Mouse (Mus musculus): Measurements from ENCODE around the gene Ifitm10. TPM values are rescaled to one million over a fixed set of nuclear protein-coding genes. Genes with fewer than 3 reads are reported as not detected.
"Not testable (repeated sequence)": the region's sequence is repeated elsewhere in the genome, so short reads cannot be mapped to it uniquely, and the experiment has no call there.

The Ifitm10 gene
- polyA plus RNA-seq, 1 experiment from 2014 or later = 14.1 TPM

- H3K36me3 ChIP-seq (ENCODE audit: control insufficient read depth, insufficient read depth, low read length) = no peaks in the 10 kb centered on the region
- 97% methylated on average over 8 of the region's 8 CpGs for WGBS
- H3K4me3 ChIP-seq (ENCODE audit: low read depth, low read length) = no peak overlapping the region
- no peak overlapping the region for H3K4me2 ChIP-seq (ENCODE audit: low read length)
- H3K9me3 ChIP-seq (replicated peaks; ENCODE audit: control insufficient read depth, low read length, poor library complexity, severe bottlenecking) = no peaks in the 10 kb centered on the region
- ATAC-seq = no peak
- H3K9ac ChIP-seq (ENCODE audit: low read depth, low read length) = no peak overlapping the region
- no peak overlapping the region for H3K27ac ChIP-seq (ENCODE audit: low read length)
- no peaks in the 10 kb centered on the region for H3K27me3 ChIP-seq (ENCODE audit: control insufficient read depth, insufficient read depth, low read depth, low read length)
- H3K4me1 ChIP-seq (ENCODE audit: control insufficient read depth, insufficient read depth, low read length) = no peaks in the 10 kb centered on the region
Measured at GRCm38 (mm10) chr7:142408686-142409085, 35.1 kb upstream of the Ifitm10 start.

- H3K9me3 ChIP-seq (replicated peaks; ENCODE audit: control insufficient read depth, low read length, poor library complexity, severe bottlenecking) = no peaks in the 10 kb centered on the region
Measured at GRCm38 (mm10) chr7:142407935-142408334, 34.4 kb upstream of the Ifitm10 start.

GRCm38 (mm10) chr7:142405134-142405533 lies 31.6 kb upstream of the Ifitm10 start:
- H3K9ac ChIP-seq (ENCODE audit: low read depth, low read length); H3K4me3 ChIP-seq (ENCODE audit: low read depth, low read length); H3K4me1 ChIP-seq (ENCODE audit: control insufficient read depth, insufficient read depth, low read length); H3K9me3 ChIP-seq (replicated peaks; ENCODE audit: control insufficient read depth, low read length, poor library complexity, severe bottlenecking); H3K36me3 ChIP-seq (ENCODE audit: control insufficient read depth, insufficient read depth, low read length); ATAC-seq; H3K27me3 ChIP-seq (ENCODE audit: control insufficient read depth, insufficient read depth, low read depth, low read length); H3K4me2 ChIP-seq (ENCODE audit: low read length); H3K27ac ChIP-seq (ENCODE audit: low read length): not testable (repeated sequence)
- 88% methylated on average over 5 of the region's 5 CpGs for WGBS

More at GRCm38 (mm10) chr7:142407935-142408334, 34.4 kb upstream of the Ifitm10 start:
- no peaks in the 10 kb centered on the region for H3K27me3 ChIP-seq (ENCODE audit: control insufficient read depth, insufficient read depth, low read depth, low read length)
- H3K36me3 ChIP-seq (ENCODE audit: control insufficient read depth, insufficient read depth, low read length) = no peaks in the 10 kb centered on the region
- H3K27ac ChIP-seq (ENCODE audit: low read length) = no peak overlapping the region
- ATAC-seq = no peak
- H3K4me3 ChIP-seq (ENCODE audit: low read depth, low read length) = no peak overlapping the region
- WGBS = 76% methylated on average over 4 of the region's 4 CpGs
- H3K4me1 ChIP-seq (ENCODE audit: control insufficient read depth, insufficient read depth, low read length) = no peaks in the 10 kb centered on the region
- H3K9ac ChIP-seq (ENCODE audit: low read depth, low read length) = no peak overlapping the region
- no peak overlapping the region for H3K4me2 ChIP-seq (ENCODE audit: low read length)

GRCm38 (mm10) chr7:142403591-142403990 lies 30.0 kb upstream of the Ifitm10 start:
- Histone ChIP-seq H3K9me3 (replicated peaks; ENCODE audit: control insufficient read depth, low read length, poor library complexity, severe bottlenecking) (no peaks in the 10 kb centered on the region), H3K9ac (ENCODE audit: low read depth, low read length) (no peak overlapping the region), H3K4me1 (ENCODE audit: control insufficient read depth, insufficient read depth, low read length) (no peaks in the 10 kb centered on the region), H3K27me3 (ENCODE audit: control insufficient read depth, insufficient read depth, low read depth, low read length) (no peaks in the 10 kb centered on the region), H3K36me3 (ENCODE audit: control insufficient read depth, insufficient read depth, low read length) (no peaks in the 10 kb centered on the region), H3K4me2 (ENCODE audit: low read length) (no peak overlapping the region), H3K27ac (ENCODE audit: low read length) (no peak overlapping the region), H3K4me3 (ENCODE audit: low read depth, low read length) (no peak overlapping the region)
- no peak for ATAC-seq
- 81% methylated on average over 4 of the region's 4 CpGs for WGBS

DNA sequence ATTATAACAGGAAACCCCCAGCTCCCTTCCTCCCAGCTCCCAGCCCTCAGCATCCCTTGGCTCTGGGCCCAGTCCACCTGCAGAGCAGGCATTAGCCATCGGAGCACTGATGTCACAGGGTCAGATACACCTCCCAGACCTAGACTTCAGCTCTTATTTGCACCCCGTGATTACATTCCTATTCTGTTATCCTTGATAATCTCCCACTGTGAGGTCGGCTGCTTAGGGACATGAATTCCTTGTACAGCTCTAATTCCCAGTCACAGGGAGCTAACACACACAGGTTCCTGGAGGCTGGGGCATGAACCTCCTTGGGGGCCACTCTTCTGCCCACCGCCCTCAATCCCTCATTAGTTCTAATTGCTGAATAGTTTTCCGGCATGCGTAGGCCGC lies 27.2 kb upstream of the Ifitm10 start:
- no peaks in the 10 kb centered on the region for H3K9me3 ChIP-seq (replicated peaks; ENCODE audit: control insufficient read depth, low read length, poor library complexity, severe bottlenecking)
- H3K9ac ChIP-seq (ENCODE audit: low read depth, low read length) = no peak overlapping the region
- no peak for ATAC-seq
- 24% methylated on average over 7 of the region's 7 CpGs for WGBS
- no peaks in the 10 kb centered on the region for H3K27me3 ChIP-seq (ENCODE audit: control insufficient read depth, insufficient read depth, low read depth, low read length)
- no peaks in the 10 kb centered on the region for H3K4me1 ChIP-seq (ENCODE audit: control insufficient read depth, insufficient read depth, low read length)
- no peak overlapping the region for H3K4me3 ChIP-seq (ENCODE audit: low read depth, low read length)
- no peak overlapping the region for H3K27ac ChIP-seq (ENCODE audit: low read length)
- no peak overlapping the region for H3K4me2 ChIP-seq (ENCODE audit: low read length)
- no peaks in the 10 kb centered on the region for H3K36me3 ChIP-seq (ENCODE audit: control insufficient read depth, insufficient read depth, low read length)

DNA sequence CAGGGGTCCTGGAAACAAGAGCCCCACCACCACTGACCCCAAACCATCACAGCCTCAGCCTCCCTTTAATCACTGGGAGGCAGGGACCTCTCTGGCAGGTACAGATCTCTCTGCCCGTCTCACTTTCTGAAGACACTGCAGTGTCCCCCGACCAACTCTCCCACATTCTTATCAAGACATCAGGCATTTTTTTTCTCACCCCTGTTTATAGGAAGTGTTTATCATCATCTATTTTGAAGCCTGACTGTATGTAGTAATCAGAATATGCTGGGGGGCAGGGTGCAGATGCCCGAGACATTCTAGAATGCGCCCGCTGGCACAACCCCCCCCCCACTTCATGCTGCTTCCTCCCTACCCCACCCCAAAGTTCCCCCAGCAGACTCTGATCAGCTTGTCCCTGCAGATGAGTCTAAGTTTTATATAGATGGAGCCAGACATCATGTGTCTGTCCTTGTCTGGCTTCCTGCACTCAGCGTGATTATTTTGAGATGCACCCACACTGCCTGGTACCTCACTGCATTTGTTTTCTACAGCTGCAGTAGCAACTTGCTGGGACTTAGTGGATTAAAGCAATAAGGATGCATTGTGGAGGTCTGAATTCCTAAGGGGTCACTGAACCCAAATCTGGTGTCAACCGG lies 26.7 kb upstream of the Ifitm10 start:
- Histone ChIP-seq H3K4me2 (ENCODE audit: low read length) (no peak overlapping the region), H3K4me1 (ENCODE audit: control insufficient read depth, insufficient read depth, low read length) (no peaks in the 10 kb centered on the region), H3K27me3 (ENCODE audit: control insufficient read depth, insufficient read depth, low read depth, low read length) (no peaks in the 10 kb centered on the region), H3K4me3 (ENCODE audit: low read depth, low read length) (no peak overlapping the region), H3K9me3 (replicated peaks; ENCODE audit: control insufficient read depth, low read length, poor library complexity, severe bottlenecking) (no peaks in the 10 kb centered on the region), H3K36me3 (ENCODE audit: control insufficient read depth, insufficient read depth, low read length) (no peaks in the 10 kb centered on the region), H3K27ac (ENCODE audit: low read length) (no peak overlapping the region), H3K9ac (ENCODE audit: low read depth, low read length) (no peak overlapping the region)
- ATAC-seq = no peak
- 55% methylated on average over 7 of the region's 7 CpGs for WGBS

DNA sequence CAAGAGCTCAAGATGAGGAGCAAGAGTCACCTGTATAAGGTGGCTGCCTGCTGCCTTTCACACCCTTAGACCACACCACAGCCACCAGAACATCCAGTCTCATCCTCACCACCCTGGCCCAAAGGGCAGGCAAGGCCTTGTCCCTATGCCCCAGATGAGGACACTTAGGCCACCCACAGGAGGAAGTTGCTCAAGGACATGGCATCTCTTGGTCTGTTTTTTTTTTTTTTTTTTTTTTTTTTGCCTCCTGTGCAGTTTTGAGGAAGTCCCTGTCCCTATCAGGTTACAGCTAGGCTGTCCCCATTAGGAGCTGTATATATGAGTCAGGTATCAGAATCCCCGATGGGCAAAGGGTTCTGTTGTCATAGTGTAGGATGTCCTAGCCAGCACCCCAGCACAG lies 25.7 kb upstream of the Ifitm10 start:
- no peak overlapping the region for H3K27ac ChIP-seq (ENCODE audit: low read length)
- no peak for ATAC-seq
- H3K4me2 ChIP-seq (ENCODE audit: low read length) = no peak overlapping the region
- H3K4me1 ChIP-seq (ENCODE audit: control insufficient read depth, insufficient read depth, low read length) = no peaks in the 10 kb centered on the region
- no peaks in the 10 kb centered on the region for H3K27me3 ChIP-seq (ENCODE audit: control insufficient read depth, insufficient read depth, low read depth, low read length)
- H3K9me3 ChIP-seq (replicated peaks; ENCODE audit: control insufficient read depth, low read length, poor library complexity, severe bottlenecking) = no peaks in the 10 kb centered on the region
- 91% methylated on average over 1 of the region's 1 CpGs for WGBS
- no peaks in the 10 kb centered on the region for H3K36me3 ChIP-seq (ENCODE audit: control insufficient read depth, insufficient read depth, low read length)
- no peak overlapping the region for H3K4me3 ChIP-seq (ENCODE audit: low read depth, low read length)
- H3K9ac ChIP-seq (ENCODE audit: low read depth, low read length) = no peak overlapping the region

DNA sequence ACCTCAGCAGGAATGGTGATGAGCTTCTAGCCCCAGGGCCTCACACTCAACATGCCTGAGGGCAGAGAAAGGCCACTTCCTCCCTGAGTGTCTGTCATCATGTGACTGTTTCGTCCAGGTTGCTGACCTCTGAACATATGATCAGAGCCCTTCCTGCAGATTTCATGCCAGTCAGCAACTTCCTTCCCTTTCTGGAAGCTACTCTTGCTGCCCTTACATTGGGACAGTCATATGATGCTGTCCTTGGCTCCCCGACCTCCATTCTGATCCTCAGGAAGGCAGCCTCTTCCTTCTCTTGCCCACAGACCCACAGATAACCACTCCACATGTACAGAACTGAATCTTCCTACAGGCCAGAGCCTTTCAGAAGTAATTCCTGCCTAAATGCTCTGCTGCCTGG lies 24.5 kb upstream of the Ifitm10 start:
- no peaks in the 10 kb centered on the region for H3K9me3 ChIP-seq (replicated peaks; ENCODE audit: control insufficient read depth, low read length, poor library complexity, severe bottlenecking)
- no peaks in the 10 kb centered on the region for H3K4me1 ChIP-seq (ENCODE audit: control insufficient read depth, insufficient read depth, low read length)
- H3K4me2 ChIP-seq (ENCODE audit: low read length) = no peak overlapping the region
- 68% methylated on average over 2 of the region's 2 CpGs for WGBS
- no peak for ATAC-seq
- no peaks in the 10 kb centered on the region for H3K36me3 ChIP-seq (ENCODE audit: control insufficient read depth, insufficient read depth, low read length)
- H3K9ac ChIP-seq (ENCODE audit: low read depth, low read length) = no peak overlapping the region
- H3K27ac ChIP-seq (ENCODE audit: low read length) = no peak overlapping the region
- no peaks in the 10 kb centered on the region for H3K27me3 ChIP-seq (ENCODE audit: control insufficient read depth, insufficient read depth, low read depth, low read length)
- H3K4me3 ChIP-seq (ENCODE audit: low read depth, low read length) = no peak overlapping the region

DNA sequence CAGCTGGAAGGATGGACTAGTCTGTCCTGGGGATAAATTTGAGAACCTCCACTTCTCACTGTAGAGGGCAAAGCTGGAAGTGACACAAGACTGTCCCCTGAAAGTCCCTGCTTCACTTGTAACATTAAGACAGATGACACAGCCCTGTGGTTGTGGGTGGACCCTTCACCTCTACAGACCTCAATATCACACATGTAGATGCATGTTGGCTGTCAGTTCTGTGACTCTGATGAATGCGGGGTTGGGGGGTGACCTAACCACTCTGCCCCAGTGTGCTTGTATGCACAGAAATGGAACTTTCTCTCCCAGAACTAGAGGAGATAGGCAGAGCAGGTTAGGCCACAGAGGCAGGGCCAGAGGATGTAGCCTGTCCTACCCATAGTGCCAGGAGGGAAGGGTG lies 23.1 kb upstream of the Ifitm10 start:
- 100% methylated on average over 1 of the region's 1 CpGs for WGBS
- no peak for ATAC-seq

More for the DNA sequence above, 23.1 kb upstream of the Ifitm10 start:
- no peak overlapping the region for H3K4me3 ChIP-seq (ENCODE audit: low read depth, low read length)
- no peaks in the 10 kb centered on the region for H3K9me3 ChIP-seq (replicated peaks; ENCODE audit: control insufficient read depth, low read length, poor library complexity, severe bottlenecking)
- no peaks in the 10 kb centered on the region for H3K4me1 ChIP-seq (ENCODE audit: control insufficient read depth, insufficient read depth, low read length)
- no peak overlapping the region for H3K4me2 ChIP-seq (ENCODE audit: low read length)
- no peak overlapping the region for H3K9ac ChIP-seq (ENCODE audit: low read depth, low read length)
- no peaks in the 10 kb centered on the region for H3K27me3 ChIP-seq (ENCODE audit: control insufficient read depth, insufficient read depth, low read depth, low read length)
- no peak overlapping the region for H3K27ac ChIP-seq (ENCODE audit: low read length)
- H3K36me3 ChIP-seq (ENCODE audit: control insufficient read depth, insufficient read depth, low read length) = no peaks in the 10 kb centered on the region

All from midbrain, embryonic 16.5 days (tissue).